Mouse (Mus musculus) bone marrow, adult 2 months (tissue): ENCODE measurements around the gene Dnajc16.

ENCODE experiments used
- CTCF ChIP-seq: fragments of 200-500 bp; IDR thresholded peaks from 2 replicates; pipeline ENCODE4 v1.5.1; 2011; ENCODE audit warnings: low read length, control low read depth; ENCODE audit not compliant: control insufficient read depth, insufficient read depth
- POLR2A ChIP-seq: fragments of 200-500 bp; IDR thresholded peaks from 2 replicates; pipeline ENCODE4 v1.6.1; 2011; ENCODE audit warnings: low read depth, mild to moderate bottlenecking, control low read depth, low read length, borderline replicate concordance; ENCODE audit not compliant: control insufficient read depth

DNA sequence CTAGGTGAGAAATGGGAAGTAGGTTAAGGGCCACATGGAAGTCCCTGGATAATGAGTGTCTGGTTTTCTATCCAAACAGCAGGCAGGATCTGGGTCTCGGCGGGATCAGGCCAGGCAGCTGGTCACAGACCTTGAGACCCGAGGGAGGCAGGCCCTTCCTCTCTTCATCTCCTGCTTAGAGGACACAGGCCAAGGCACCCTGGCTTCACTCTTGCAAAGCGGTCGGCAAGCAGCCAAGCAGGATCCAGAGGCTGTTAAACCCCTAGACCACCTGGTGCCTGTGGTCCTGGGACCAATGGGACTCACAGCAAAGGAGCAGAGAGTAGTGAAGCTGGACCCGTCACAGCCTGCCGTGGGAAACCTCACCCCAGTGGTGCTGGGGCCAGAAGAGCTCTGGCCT, 5.6 kb upstream of the Dnajc16 start:
- TF ChIP-seq CTCF (no peak), POLR2A (no peak)
